Mouse (Mus musculus): ENCODE data around the gene Jph4.

Jph4 gene

GRCm38 (mm10) chr14:55118852-55119251 is 2.1 kb upstream of the Jph4 start:
- DNase-seq (ENCODE audit: low spot score in 2 of 2), result no peak

GRCm38 (mm10) chr14:55115846-55116245 is 889 bp downstream of the Jph4 start:
- peak in 1 of 2 experiments; percentile 20 for DNase-seq (ENCODE audit: low spot score in 2 of 2)

GRCm38 (mm10) chr14:55114759-55115701 is 1.7 kb downstream of the Jph4 start:
- DNase-seq (ENCODE audit: low spot score in 2 of 2), result peak; percentile 55 to 58

GRCm38 (mm10) chr14:55113975-55114645 is 2.6 kb downstream of the Jph4 start:
- DNase-seq (ENCODE audit: low spot score in 2 of 2), result peak in 1 of 2 experiments; percentile 32

GRCm38 (mm10) chr14:55113351-55113974 is 3.3 kb downstream of the Jph4 start:
- DNase-seq (ENCODE audit: low spot score in 2 of 2), result peak in 1 of 2 experiments; percentile 27

- DNase-seq (ENCODE audit: low spot score in 2 of 2), result peak; percentile 39 to 72
These were observed 5.0 kb downstream of the Jph4 start for GRCm38 (mm10) chr14:55111720-55112119.

GRCm38 (mm10) chr14:55110076-55110475 is 6.7 kb downstream of the Jph4 start:
- no peak for DNase-seq (ENCODE audit: low spot score in 2 of 2)

- peak; percentile 32 to 36 for DNase-seq (ENCODE audit: low spot score in 2 of 2)
These were observed 7.5 kb downstream of the Jph4 start for GRCm38 (mm10) chr14:55109048-55109873.

GRCm38 (mm10) chr14:55108202-55108870 is 8.4 kb downstream of the Jph4 start:
- DNase-seq (ENCODE audit: low spot score in 2 of 2), result peak; percentile 64 to 82

- DNase-seq (ENCODE audit: low spot score in 2 of 2), result peak in 1 of 2 experiments; percentile 19
These were observed 9.7 kb downstream of the Jph4 start for GRCm38 (mm10) chr14:55106990-55107389.

GRCm38 (mm10) chr14:55105836-55106809 is 10.6 kb downstream of the Jph4 start, which contains the start of gene Ap1g2:
Gene Ap1g2, minus strand, starts transcription at chr14:55106593.
- DNase-seq (ENCODE audit: low spot score in 2 of 2), result peak; percentile 79 to 85

GRCm38 (mm10) chr14:55105386-55105785 is 11.3 kb downstream of the Jph4 start:
- no peak for DNase-seq (ENCODE audit: low spot score in 2 of 2)

GRCm38 (mm10) chr14:55104365-55104764 is 12.4 kb downstream of the Jph4 start:
- DNase-seq (ENCODE audit: low spot score in 2 of 2), result no peak

GRCm38 (mm10) chr14:55102253-55102785 is 14.4 kb downstream of the Jph4 start:
- no peak for DNase-seq (ENCODE audit: low spot score in 2 of 2)

GRCm38 (mm10) chr14:55101592-55101991 is 15.1 kb downstream of the Jph4 start:
- DNase-seq (ENCODE audit: low spot score in 2 of 2), result no peak

- DNase-seq (ENCODE audit: low spot score in 2 of 2), result no peak
These were observed 18.7 kb downstream of the Jph4 start for GRCm38 (mm10) chr14:55098067-55098466.

- DNase-seq (ENCODE audit: low spot score in 2 of 2), result no peak
These were observed 19.1 kb downstream of the Jph4 start for GRCm38 (mm10) chr14:55097646-55098045.

- no peak for DNase-seq (ENCODE audit: low spot score in 2 of 2)
These were observed 20.1 kb downstream of the Jph4 start for GRCm38 (mm10) chr14:55096573-55097087.

- no peak for DNase-seq (ENCODE audit: low spot score in 2 of 2)
These were observed 21.1 kb downstream of the Jph4 start for GRCm38 (mm10) chr14:55095671-55096070.

Measured in frontal cortex, postnatal 14 days (tissue).